Mouse (Mus musculus) cerebellum, adult 2 months (tissue): ENCODE measurements around the gene Med16. TPM values are rescaled to one million over a fixed set of nuclear protein-coding genes. Genes with fewer than 3 reads are reported as not detected.

ENCODE experiments used
- DNase-seq, 2 experiments: peaks; one replicate each; pipeline ENCODE4 v3.0.0; 2021
- H3K27ac ChIP-seq: fragments of 200-500 bp; 2 replicates; pipeline ENCODE4 v1.5.1; 2012; ENCODE audit warnings: low read length, control low read depth, inconsistent platforms; ENCODE audit not compliant: insufficient read depth
- H3K27me3 ChIP-seq: fragments of 200-500 bp; 2 replicates; pipeline ENCODE4 v1.6.1; 2012; ENCODE audit warnings: inconsistent platforms, mild to moderate bottlenecking, low read length, moderate library complexity; ENCODE audit not compliant: control insufficient read depth, insufficient read depth
- H3K4me1 ChIP-seq: fragments of 200-500 bp; 2 replicates; pipeline ENCODE4 v1.6.1; 2011; ENCODE audit warnings: low read length; ENCODE audit not compliant: control insufficient read depth, insufficient read depth
- H3K4me3 ChIP-seq: fragments of 200-500 bp; replicated peaks from 2 replicates; pipeline ENCODE3; 2011; ENCODE audit warnings: mild to moderate bottlenecking, low read depth, low read length, control low read depth; ENCODE audit not compliant: insufficient read depth
- CTCF ChIP-seq: fragments of 200-500 bp; IDR thresholded peaks from 2 replicates; pipeline ENCODE4 v1.5.1; 2011; ENCODE audit warnings: low read depth, mild to moderate bottlenecking, control low read depth, low read length, moderate library complexity, borderline replicate concordance; ENCODE audit not compliant: insufficient read depth
- POLR2A ChIP-seq: fragments of 200-500 bp; IDR thresholded peaks from 2 replicates; pipeline ENCODE4 v1.6.1; 2011; ENCODE audit warnings: low read length, control low read depth, borderline replicate concordance; ENCODE audit not compliant: insufficient read depth
- WGBS: fragments of 180-500 bp; shearing (Covaris S2); methylation state at CpG from one replicate; pipeline ENCODE4 v1.1.7; 2018; 5-methylcytosine and 5-hydroxymethylcytosine counted together
- polyA plus RNA-seq: library from polyadenylated mRNA; depleted of rRNA; stranded (reverse); fragments of >200 nt; gene quantifications from 2 replicates; pipeline ENCODE4 v1.2.3, GENCODE M21; 2012; rRNA removed

The Med16 gene
- polyA plus RNA-seq, 1 experiment: 46.5 TPM

GRCm38 (mm10) chr10:79846553-79846952, 62.2 kb downstream of the Med16 start:
- Histone ChIP-seq H3K27ac (no peak overlapping the region), H3K27me3 (no peaks in the 10 kb centered on the region), H3K4me1 (no peaks in the 10 kb centered on the region; the same call in 1 of the 2 replicates), H3K4me3 (no peak overlapping the region)
- no peak for TF ChIP-seq CTCF
- no peak for TF ChIP-seq POLR2A
- 75% methylated on average over 5 of the region's 5 CpGs for WGBS
- no peak for DNase-seq

Other genes with a start within 250 kb of the Med16 start
- gene Madcam1, start 244.4 kb downstream of the Med16 start, polyA plus RNA-seq: not detected in 2 replicates
- gene Tpgs1, start 239.6 kb downstream of the Med16 start, polyA plus RNA-seq: 93.3 and 95.4 TPM in 2 replicates
- 93.9 and 106 TPM in 2 replicates for gene Cdc34, start 226.7 kb downstream of the Med16 start, polyA plus RNA-seq
- 2.3 and 2.8 TPM in 2 replicates for gene Gzmm, start 219.9 kb downstream of the Med16 start, polyA plus RNA-seq
- 1,261 and 1,264 TPM in 2 replicates for gene Bsg, start 204.4 kb downstream of the Med16 start, polyA plus RNA-seq
- gene Hcn2, start 192.3 kb downstream of the Med16 start, polyA plus RNA-seq: 227 and 270 TPM in 2 replicates
- 74.7 and 80.4 TPM in 2 replicates for gene Polrmt, start 162.3 kb downstream of the Med16 start, polyA plus RNA-seq
- gene Fgf22, start 153.8 kb downstream of the Med16 start, polyA plus RNA-seq: 10.6 and 11.1 TPM in 2 replicates
- gene Rnf126, start 142.0 kb downstream of the Med16 start, polyA plus RNA-seq: 126 and 127 TPM in 2 replicates
- 2.2 and 2.5 TPM in 2 replicates for gene Fstl3, start 131.7 kb downstream of the Med16 start, polyA plus RNA-seq
- 0.16 and 0.19 TPM in 2 replicates for gene Prss57, start 118.0 kb downstream of the Med16 start, polyA plus RNA-seq
- gene Palm, start 115.4 kb downstream of the Med16 start, polyA plus RNA-seq: 140 and 143 TPM in 2 replicates
- gene Misp, start 87.9 kb downstream of the Med16 start, polyA plus RNA-seq: 0.29 and 0.41 TPM in 2 replicates
- gene Ptbp1, start 54.5 kb downstream of the Med16 start, polyA plus RNA-seq: 64.2 and 68.6 TPM in 2 replicates
- 2.4 and 2.5 TPM in 2 replicates for gene Prtn3, start 34.4 kb downstream of the Med16 start, polyA plus RNA-seq
- 46.0 and 49.3 TPM in 2 replicates for gene Plppr3, start 34.3 kb downstream of the Med16 start, polyA plus RNA-seq
- gene Elane, start 22.7 kb downstream of the Med16 start, polyA plus RNA-seq: 0.15 TPM in 1 of 2 replicates, not detected in the other
- 0.29 and 0.41 TPM in 2 replicates for gene Cfd, start 18.1 kb downstream of the Med16 start, polyA plus RNA-seq
- not detected in 2 replicates for gene Gm26602, start 1.9 kb upstream of the Med16 start, polyA plus RNA-seq
- 12.1 and 12.8 TPM in 2 replicates for gene Kiss1r, start 8.0 kb upstream of the Med16 start, polyA plus RNA-seq
- 156 and 162 TPM in 2 replicates for gene R3hdm4, start 12.3 kb upstream of the Med16 start, polyA plus RNA-seq
- gene Arid3a, start 18.1 kb upstream of the Med16 start, polyA plus RNA-seq: 4.7 TPM in 2 replicates
- 56.2 and 57.4 TPM in 2 replicates for gene Wdr18, start 51.2 kb upstream of the Med16 start, polyA plus RNA-seq
- gene Grin3b, start 61.8 kb upstream of the Med16 start, polyA plus RNA-seq: 5.5 and 5.9 TPM in 2 replicates
- 191 and 204 TPM in 2 replicates for gene Tmem259, start 75.4 kb upstream of the Med16 start, polyA plus RNA-seq
- 8.2 and 9.3 TPM in 2 replicates for gene Cnn2, start 79.7 kb upstream of the Med16 start, polyA plus RNA-seq
- gene Abca7, start 87.6 kb upstream of the Med16 start, polyA plus RNA-seq: 31.1 and 32.4 TPM in 2 replicates
- gene Arhgap45, start 107.7 kb upstream of the Med16 start, polyA plus RNA-seq: 2.2 and 2.7 TPM in 2 replicates
- 224 and 231 TPM in 2 replicates for gene Polr2e, start 130.9 kb upstream of the Med16 start, polyA plus RNA-seq
- gene Gpx4, start 138.2 kb upstream of the Med16 start, polyA plus RNA-seq: 888 and 964 TPM in 2 replicates
- gene Sbno2, start 196.6 kb upstream of the Med16 start, polyA plus RNA-seq: 25.4 and 28.9 TPM in 2 replicates
- 110 and 112 TPM in 2 replicates for gene Stk11, start 206.9 kb upstream of the Med16 start, polyA plus RNA-seq
- gene Atp5d, start 229.7 kb upstream of the Med16 start, polyA plus RNA-seq: 736 and 758 TPM in 2 replicates
- 147 and 151 TPM in 2 replicates for gene Cbarp, start 231.9 kb upstream of the Med16 start, polyA plus RNA-seq
- 26.1 and 26.5 TPM in 2 replicates for gene Midn, start 239.3 kb upstream of the Med16 start, polyA plus RNA-seq